Mouse (Mus musculus) CD8-positive naive resting alpha-beta T cell, adult 2 months (primary cell): Measurements from ENCODE around the gene Slc35a2.
"Not testable (repeated sequence)": the region's sequence is repeated elsewhere in the genome, so short reads cannot be mapped to it uniquely, and the experiment has no call there.

ENCODE experiments used
- DNase-seq, 2 experiments: peaks; one replicate each; pipeline ENCODE4 v3.0.0; 2022; ENCODE audit warnings: low read depth in 2 of 2, low spot score in 2 of 2

Slc35a2 gene

DNA sequence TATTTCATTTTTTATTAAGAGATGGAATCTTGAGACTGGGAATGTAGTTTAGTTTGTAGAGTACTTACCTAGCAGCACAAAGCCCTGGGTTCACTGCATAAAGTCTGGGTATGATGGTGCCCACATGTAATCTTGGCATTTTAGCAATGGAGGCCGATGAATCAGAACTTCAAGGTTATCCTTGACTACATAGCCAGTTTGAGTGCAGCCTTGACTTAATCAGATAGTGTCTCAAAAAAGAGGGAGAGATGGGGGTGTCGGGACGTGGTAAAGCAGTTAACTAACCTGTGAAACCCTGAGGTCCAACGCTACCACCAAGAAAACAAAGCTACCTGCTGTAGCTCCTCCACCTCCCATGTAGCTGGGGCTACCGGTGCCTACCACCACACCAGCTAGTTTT lies 20.6 kb downstream of the Slc35a2 start:
- DNase-seq = no peak

DNA sequence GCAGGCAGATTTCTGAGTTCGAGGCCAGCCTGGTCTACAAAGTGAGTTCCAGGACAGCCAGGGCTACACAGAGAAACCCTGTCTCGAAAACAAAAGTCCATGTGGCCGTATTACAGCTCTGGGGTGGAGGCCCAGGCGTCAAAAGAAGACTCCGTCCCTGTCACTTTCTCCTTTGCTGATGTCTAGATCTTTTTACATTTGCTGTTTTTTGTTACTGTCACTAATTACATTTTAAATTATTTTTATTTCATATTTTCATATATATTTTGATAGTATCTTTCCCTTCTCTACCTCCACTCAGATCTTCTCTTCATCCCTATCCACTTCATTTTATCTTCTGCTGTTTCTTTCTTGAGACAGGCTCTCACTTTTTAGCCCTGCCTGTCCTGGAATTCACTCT lies 23.9 kb downstream of the Slc35a2 start, which contains the start of gene Gm10491:
Gm10491 (minus strand) TSS at position 101 of the 400 bp plus-strand sequence.
- DNase-seq = no peak

DNA sequence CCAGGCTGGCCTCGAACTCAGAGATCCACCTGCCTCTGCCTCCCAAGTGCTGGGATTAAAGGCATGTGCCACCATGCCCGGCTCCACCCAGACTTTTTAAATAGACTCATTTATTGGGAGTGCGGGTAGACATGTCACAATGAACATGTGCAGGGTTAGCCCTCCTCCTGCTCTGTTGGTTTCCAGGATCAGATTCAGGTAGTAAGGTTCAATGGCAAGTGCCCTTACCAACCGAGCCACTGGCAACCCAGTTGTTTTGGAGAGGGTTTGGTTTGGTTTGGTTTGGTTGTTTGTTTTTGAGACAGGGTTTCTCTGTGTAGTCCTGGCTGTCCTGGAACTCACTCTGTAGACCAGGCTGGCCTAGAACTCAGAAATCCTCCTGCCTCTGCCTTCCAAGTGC lies 25.4 kb downstream of the Slc35a2 start, which contains the start of gene Gm10490:
Gm10490 (plus strand) TSS at position 301 of the 400 bp plus-strand sequence.
- DNase-seq = not testable (repeated sequence)

DNA sequence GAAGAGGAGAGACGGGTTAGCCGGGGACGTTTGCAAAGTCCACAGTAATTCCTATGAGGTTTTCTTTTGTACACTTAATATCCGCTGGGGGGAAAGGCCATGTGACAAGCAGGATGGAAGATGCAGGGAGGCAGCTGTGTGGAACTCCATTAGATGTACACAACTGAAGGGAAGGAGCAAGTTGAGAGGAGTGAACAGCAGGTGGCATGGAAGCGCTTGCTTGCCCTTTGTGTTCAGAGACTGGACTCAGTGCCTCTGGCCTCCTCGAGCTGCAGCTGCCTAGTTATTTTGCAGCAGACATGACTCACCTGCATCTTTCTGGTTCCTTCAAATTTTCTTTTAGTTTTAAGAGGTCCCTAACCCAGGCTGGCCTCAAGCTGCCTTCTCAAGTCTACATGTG lies 26.6 kb downstream of the Slc35a2 start:
- DNase-seq = no peak

DNA sequence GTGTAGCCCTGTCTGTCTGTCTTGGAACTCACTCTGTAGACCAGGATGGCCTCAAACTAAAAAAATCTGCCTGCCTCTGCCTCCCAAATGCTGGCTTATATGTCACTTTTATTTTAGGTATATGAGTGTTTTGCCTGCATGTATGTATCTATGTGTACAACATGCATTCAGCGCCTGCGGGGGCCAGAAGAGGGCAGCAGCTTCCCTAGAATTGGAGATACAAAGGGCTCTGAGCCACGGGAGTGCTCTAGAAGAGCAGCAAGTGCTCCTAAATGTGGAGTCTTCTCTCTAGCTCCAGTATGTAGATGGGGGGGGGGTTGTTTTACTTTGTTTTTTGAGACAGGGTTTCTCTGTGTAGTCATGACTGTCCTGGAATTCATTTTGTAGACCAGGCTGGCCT lies 31.8 kb downstream of the Slc35a2 start:
- peak in 1 of 2 experiments; percentile 24 for DNase-seq

- not testable (repeated sequence) for DNase-seq
These were observed 34.1 kb downstream of the Slc35a2 start for GRCm38 (mm10) chrX:7917960-7918359.

- DNase-seq = no peak
These were observed 36.0 kb downstream of the Slc35a2 start, which contains the start of gene Pcsk1n for GRCm38 (mm10) chrX:7919601-7920383. Gene Pcsk1n (plus strand): TSS chrX:7919822.

- DNase-seq = no peak
These were observed 38.2 kb downstream of the Slc35a2 start for GRCm38 (mm10) chrX:7922032-7922431.

DNA sequence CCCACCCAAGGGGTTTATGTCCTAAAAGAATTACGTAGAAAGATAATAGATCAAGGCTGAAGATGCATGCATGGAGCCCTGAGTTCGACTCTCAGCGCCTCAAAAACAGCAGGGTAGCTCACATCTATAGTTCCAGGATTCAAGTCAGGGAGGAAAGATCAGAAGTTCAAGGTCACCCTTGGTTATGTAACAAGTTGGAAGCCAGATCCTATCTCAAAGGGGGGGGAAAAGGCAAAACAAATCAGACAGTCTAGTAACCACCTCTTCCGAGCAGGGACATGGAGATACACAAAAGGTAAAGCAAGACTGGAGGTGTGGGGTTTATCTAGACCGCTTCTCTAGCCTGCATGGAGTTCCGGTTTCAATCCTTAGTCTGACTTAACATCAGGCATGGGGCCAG lies 42.4 kb downstream of the Slc35a2 start:
- no peak for DNase-seq

- no peak for DNase-seq
These were observed 43.3 kb downstream of the Slc35a2 start for GRCm38 (mm10) chrX:7927116-7927515.

DNA sequence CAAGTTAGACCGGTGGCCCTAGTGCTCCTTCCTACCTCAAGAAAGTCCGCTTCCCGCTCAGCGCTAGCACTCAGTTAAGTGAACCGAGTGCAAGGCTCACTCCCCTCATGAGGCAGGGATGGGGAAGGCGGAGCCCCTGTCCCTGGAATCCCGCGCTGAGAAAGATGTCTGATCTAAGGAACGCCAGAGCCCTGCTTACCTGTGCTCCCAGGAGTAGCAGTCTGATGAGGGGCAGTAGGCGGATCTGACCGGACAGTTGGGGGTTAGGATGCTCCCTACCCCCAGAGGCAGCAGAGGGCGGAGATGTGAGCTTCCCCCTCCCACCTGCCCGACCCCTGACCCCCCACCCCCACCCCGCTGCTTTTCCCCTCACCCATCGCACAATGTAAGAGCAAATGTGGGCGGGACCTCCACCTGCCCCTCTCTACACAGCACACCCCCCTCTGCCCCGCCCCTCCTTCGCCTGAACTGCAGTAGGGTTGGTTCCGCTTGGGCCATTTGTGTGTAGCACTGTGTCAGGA lies 44.5 kb downstream of the Slc35a2 start, which contains the start of gene Eras:
Eras (minus strand) TSS at position 338 of the 521 bp plus-strand sequence.
- no peak for DNase-seq

GRCm38 (mm10) chrX:7936874-7937273 lies 53.0 kb downstream of the Slc35a2 start:
- no peak for DNase-seq

DNA sequence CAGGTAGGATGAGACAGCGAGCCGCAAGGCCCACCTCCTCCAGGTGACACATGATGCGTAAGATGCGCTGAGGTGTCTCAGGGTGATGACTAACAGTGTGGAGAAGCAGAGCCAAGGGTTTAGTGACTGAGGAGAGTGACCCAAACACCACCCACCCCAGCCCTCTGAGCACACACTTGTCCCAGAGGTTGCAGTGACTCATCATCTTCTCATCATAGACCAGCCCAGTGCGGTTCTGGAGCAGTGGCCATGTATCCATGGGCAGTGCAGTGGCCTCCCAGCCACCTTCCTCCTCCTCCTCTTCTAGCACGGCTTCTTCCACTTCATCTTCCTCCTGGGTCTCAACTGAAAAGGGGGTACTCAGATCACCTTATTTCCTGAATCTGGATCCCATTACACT lies 53.8 kb downstream of the Slc35a2 start:
- DNase-seq = no peak
